11 mouse cellular contexts compared by ENCODE assay signal in the genomic region with DNA sequence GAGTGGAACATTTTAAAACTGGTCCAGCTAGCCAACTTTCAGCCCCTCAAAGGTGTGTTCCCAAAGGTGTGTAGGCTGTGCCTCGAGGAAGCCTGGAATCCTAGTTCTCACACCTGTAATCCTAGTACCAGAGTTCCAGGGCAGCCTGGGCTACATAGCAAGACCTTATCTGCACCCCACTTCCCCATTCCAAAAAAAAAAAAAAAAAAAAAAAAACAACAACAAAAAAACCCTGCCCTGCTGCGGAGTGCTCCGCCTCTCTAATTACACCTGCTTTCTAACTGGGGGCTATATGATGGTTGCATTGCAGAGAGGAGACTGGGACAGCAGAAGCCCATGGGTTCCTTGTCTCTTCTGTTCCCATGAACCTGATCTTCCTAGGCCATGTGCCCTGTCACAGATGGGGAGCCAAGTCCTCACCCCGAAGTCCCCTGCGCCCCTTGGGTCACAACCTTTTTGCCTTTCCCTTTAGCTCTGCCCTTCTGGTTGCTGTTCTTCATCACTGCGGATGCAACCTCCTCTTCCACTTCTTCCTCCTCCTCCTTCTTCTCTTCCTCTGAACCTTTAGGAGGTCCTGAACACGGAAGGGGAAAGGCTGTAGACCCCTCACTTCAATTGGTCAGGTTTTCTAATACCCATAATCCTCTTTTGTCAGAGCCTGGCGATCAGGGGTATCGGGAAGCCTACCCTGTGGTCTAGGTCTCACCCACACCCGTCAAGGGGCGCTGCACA. TPM values are rescaled to one million over a fixed set of nuclear protein-coding genes. Genes with fewer than 3 reads are reported as not detected.
DNase-seq lines count a peak whose midpoint lies in the region; ATAC-seq lines count a peak whose summit lies in the region.
"Had no signal": no experiment of that assay in that cellular context is flagged by ENCODE, and none has a peak within 500 bp of the region (broad histone marks: within the 10 kb centered on the region; RNA-seq: fewer than 3 reads in every experiment).

No protein-coding gene starts in this region.

- no peak for DNase-seq in liver, embryonic 11.5 days (ENCODE audit: low spot score)
- no peak for DNase-seq in liver
- peak; percentile 46 for DNase-seq in retina, postnatal 1 day
- no peak for DNase-seq in spleen, postnatal 14 days (ENCODE audit: low spot score in 2 of 2)
- DNase-seq in B cell, adult 2 months = no peak
- DNase-seq: lung, postnatal 4 days had no signal

- H3K9me3 ChIP-seq in liver, embryonic 11.5 days (ENCODE audit: control insufficient read depth, low read length) = no peaks in the 10 kb centered on the region
- H3K9me3 ChIP-seq in forebrain, embryonic 12.5 days = no peaks in the 10 kb centered on the region
- peaks cover 3% of the 10 kb centered on the region; the same call in 1 of the 2 replicates for H3K9me3 ChIP-seq in limb, embryonic 12.5 days

- peaks cover 24% of the 10 kb centered on the region for H3K4me1 ChIP-seq in liver, embryonic 11.5 days (replicated peaks; ENCODE audit: control insufficient read depth, insufficient read depth, low read length)
- peaks cover 25% of the 10 kb centered on the region for H3K4me1 ChIP-seq in forebrain, embryonic 12.5 days
- peaks cover 30% of the 10 kb centered on the region for H3K4me1 ChIP-seq in limb, embryonic 12.5 days (replicated peaks)

- H3K4me3 ChIP-seq in liver, embryonic 11.5 days (ENCODE audit: low read depth, low read length) = peak overlapping the region; percentile 42
- peak overlapping the region; percentile 28 for H3K4me3 ChIP-seq in forebrain, embryonic 12.5 days (replicated peaks)
- H3K4me3 ChIP-seq in limb, embryonic 12.5 days (replicated peaks) = peak overlapping the region; percentile 40
- H3K4me3 ChIP-seq: erythroblast, embryonic 14.5 days had no signal

- peak overlapping the region; percentile 2 for H3K9ac ChIP-seq in liver, embryonic 11.5 days (ENCODE audit: low read depth, low read length)
- peak overlapping the region; percentile 47; the same call in 1 of the 2 replicates for H3K9ac ChIP-seq in forebrain, embryonic 12.5 days
- peak overlapping the region; percentile 54 for H3K9ac ChIP-seq in limb, embryonic 12.5 days (replicated peaks)

- no peak for ATAC-seq in liver, embryonic 11.5 days (replicated peaks; ENCODE audit: low FRiP score)
- no peak for ATAC-seq in forebrain, embryonic 12.5 days (ENCODE audit: low FRiP score)
- ATAC-seq in limb, embryonic 12.5 days (ENCODE audit: insufficient number of reproducible peaks, insufficient read depth, low FRiP score, low TSS enrichment, low read depth) = no peak
- no peak for ATAC-seq in inflammation-experienced regulatory T-cells, adult 6 months
- ATAC-seq: Patski had no signal

- no peaks in the 10 kb centered on the region for H3K36me3 ChIP-seq in liver, embryonic 11.5 days (ENCODE audit: control insufficient read depth, insufficient read depth, low read length)
- H3K36me3 ChIP-seq in forebrain, embryonic 12.5 days (replicated peaks) = no peaks in the 10 kb centered on the region
- H3K36me3 ChIP-seq in limb, embryonic 12.5 days = no peaks in the 10 kb centered on the region

- WGBS in liver, embryonic 11.5 days = 31% methylated on average over 11 of the region's 11 CpGs
- 38% methylated on average over 11 of the region's 11 CpGs for WGBS in forebrain, embryonic 12.5 days
- WGBS in limb, embryonic 12.5 days = 36% methylated on average over 11 of the region's 11 CpGs

- H3K27ac ChIP-seq in liver, embryonic 11.5 days (ENCODE audit: low read depth, low read length) = no peak overlapping the region
- H3K27ac ChIP-seq in forebrain, embryonic 12.5 days = no peak overlapping the region
- 0 out of 2 replicates have a peak overlapping the region, but pooled peaks have one; percentile 12 for H3K27ac ChIP-seq in limb, embryonic 12.5 days

- H3K27me3 ChIP-seq in liver, embryonic 11.5 days (replicated peaks; ENCODE audit: control insufficient read depth, insufficient read depth, low read length) = peaks cover 56% of the 10 kb centered on the region
- H3K27me3 ChIP-seq in forebrain, embryonic 12.5 days = peaks cover 85% of the 10 kb centered on the region
- H3K27me3 ChIP-seq in limb, embryonic 12.5 days = peaks cover 84% of the 10 kb centered on the region
- H3K27me3 ChIP-seq: Patski had no signal

- H3K4me2 ChIP-seq in liver, embryonic 11.5 days = peak overlapping the region; percentile 68
- H3K4me2 ChIP-seq in forebrain, embryonic 12.5 days = peak overlapping the region; percentile 54
- peak overlapping the region; percentile 67 for H3K4me2 ChIP-seq in limb, embryonic 12.5 days

RNA-seq across cellular contexts. Expression of gene Tulp1, which starts 2.9 kb away (rescaled TPM):
- polyA plus RNA-seq in liver, embryonic 11.5 days (2014; fragmentation: Nextera tagmentation; extraction: Ambion mirVana) = 2.8 and 3.3 TPM in 2 replicates
- 3.5 and 4.0 TPM in 2 replicates for polyA plus RNA-seq in forebrain, embryonic 12.5 days (2016; fragmentation: Nextera tagmentation; extraction: Ambion mirVana)
- 6.3 and 8.6 TPM in 2 replicates for polyA plus RNA-seq in limb, embryonic 12.5 days (2016; fragmentation: Nextera tagmentation; extraction: Ambion mirVana)
- under 1 TPM in 2 of 3 experiments, not detected in 1; 0.24 to 0.39 TPM for polyA plus RNA-seq in inflammation-experienced regulatory T-cells, adult 6 months (2017; shearing (Covaris generic))
- polyA plus RNA-seq: Patski had no signal

RNA-seq across cellular contexts. Expression of gene Tead3, which starts 11.5 kb away (rescaled TPM):
- 4.3 and 4.6 TPM in 2 replicates for polyA plus RNA-seq in liver, embryonic 11.5 days (2014; fragmentation: Nextera tagmentation; extraction: Ambion mirVana)
- polyA plus RNA-seq in forebrain, embryonic 12.5 days (2016; fragmentation: Nextera tagmentation; extraction: Ambion mirVana) = 4.2 and 5.1 TPM in 2 replicates
- 11.3 and 13.2 TPM in 2 replicates for polyA plus RNA-seq in limb, embryonic 12.5 days (2016; fragmentation: Nextera tagmentation; extraction: Ambion mirVana)
- not detected for polyA plus RNA-seq in inflammation-experienced regulatory T-cells, adult 6 months (2017; shearing (Covaris generic))

RNA-seq across cellular contexts. Expression of gene Rpl10a, which starts 33.8 kb away (rescaled TPM):
- 683 and 733 TPM in 2 replicates for polyA plus RNA-seq in liver, embryonic 11.5 days (2014; fragmentation: Nextera tagmentation; extraction: Ambion mirVana)
- polyA plus RNA-seq in forebrain, embryonic 12.5 days (2016; fragmentation: Nextera tagmentation; extraction: Ambion mirVana) = 370 and 384 TPM in 2 replicates
- 535 and 537 TPM in 2 replicates for polyA plus RNA-seq in limb, embryonic 12.5 days (2016; fragmentation: Nextera tagmentation; extraction: Ambion mirVana)
- 100 to 1,000 TPM; 514 to 941 (median 691) TPM for polyA plus RNA-seq in inflammation-experienced regulatory T-cells, adult 6 months (2017; shearing (Covaris generic))

RNA-seq across cellular contexts. Expression of gene Fance, which starts 48.8 kb away (rescaled TPM):
- 30.2 and 31.1 TPM in 2 replicates for polyA plus RNA-seq in liver, embryonic 11.5 days (2014; fragmentation: Nextera tagmentation; extraction: Ambion mirVana)
- 25.9 and 26.0 TPM in 2 replicates for polyA plus RNA-seq in forebrain, embryonic 12.5 days (2016; fragmentation: Nextera tagmentation; extraction: Ambion mirVana)
- 36.5 and 44.5 TPM in 2 replicates for polyA plus RNA-seq in limb, embryonic 12.5 days (2016; fragmentation: Nextera tagmentation; extraction: Ambion mirVana)
- 1 to 10 TPM; 3.2 to 8.3 (median 6.6) TPM for polyA plus RNA-seq in inflammation-experienced regulatory T-cells, adult 6 months (2017; shearing (Covaris generic))

Comparison
In these comparisons a context has a peak if more than half of its experiments do, and no peak if none do; other contexts are left out.
1. H3K9ac ChIP-seq: peak in every context shown above with its lines; median percentile 54 in limb, embryonic 12.5 days; 47 in forebrain, embryonic 12.5 days; 2 in liver, embryonic 11.5 days.